Mouse (Mus musculus): ENCODE data around the gene Htr1a. TPM values are rescaled to one million over a fixed set of nuclear protein-coding genes. Genes with fewer than 3 reads are reported as not detected.
A peak's percentile ranks its signal among the peaks of the same experiment; 100 is the strongest.

The Htr1a gene
- 0.14 and 0.20 TPM in 2 replicates for polyA plus RNA-seq (2015; fragmentation: Nextera tagmentation; extraction: Ambion mirVana)

DNA sequence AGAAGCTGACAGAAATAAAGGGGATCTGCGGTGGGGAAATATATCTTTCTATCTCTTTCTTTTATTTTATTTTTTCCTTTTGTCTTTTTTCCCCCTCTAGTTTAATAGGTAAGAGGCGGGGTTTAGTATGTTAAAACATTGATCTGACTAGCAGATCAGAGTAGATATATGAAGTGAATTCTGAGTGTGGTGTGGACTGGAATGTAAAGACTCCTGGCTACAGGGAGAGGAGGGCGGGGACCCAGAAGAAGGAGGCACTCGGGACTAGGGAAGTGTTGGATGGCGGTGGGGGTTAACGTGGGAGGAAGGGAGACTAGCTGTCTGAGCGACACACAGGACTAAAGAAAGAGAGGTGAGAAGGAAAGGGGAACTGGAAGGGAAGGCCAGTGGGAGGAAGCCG lies at the start of gene Htr1a:
Gene Htr1a (plus strand): TSS at position 301 of the 400 bp plus-strand sequence.
- Histone ChIP-seq H3K27me3 (peaks cover 50% of the 10 kb centered on the region), H3K36me3 (no peaks in the 10 kb centered on the region), H3K4me1 (no peaks in the 10 kb centered on the region), H3K4me3 (no peak within 1 kb of the TSS), H3K27ac (no peak within 1 kb of the TSS), H3K9ac (no peak within 1 kb of the TSS), H3K9me3 (no peaks in the 10 kb centered on the region), H3K4me2 (replicated peaks) (peak within 1 kb of the TSS; percentile 20)
- 7% methylated on average over 8 of the region's 8 CpGs for WGBS
- no peak for ATAC-seq (ENCODE audit: low FRiP score, low read depth)

DNA sequence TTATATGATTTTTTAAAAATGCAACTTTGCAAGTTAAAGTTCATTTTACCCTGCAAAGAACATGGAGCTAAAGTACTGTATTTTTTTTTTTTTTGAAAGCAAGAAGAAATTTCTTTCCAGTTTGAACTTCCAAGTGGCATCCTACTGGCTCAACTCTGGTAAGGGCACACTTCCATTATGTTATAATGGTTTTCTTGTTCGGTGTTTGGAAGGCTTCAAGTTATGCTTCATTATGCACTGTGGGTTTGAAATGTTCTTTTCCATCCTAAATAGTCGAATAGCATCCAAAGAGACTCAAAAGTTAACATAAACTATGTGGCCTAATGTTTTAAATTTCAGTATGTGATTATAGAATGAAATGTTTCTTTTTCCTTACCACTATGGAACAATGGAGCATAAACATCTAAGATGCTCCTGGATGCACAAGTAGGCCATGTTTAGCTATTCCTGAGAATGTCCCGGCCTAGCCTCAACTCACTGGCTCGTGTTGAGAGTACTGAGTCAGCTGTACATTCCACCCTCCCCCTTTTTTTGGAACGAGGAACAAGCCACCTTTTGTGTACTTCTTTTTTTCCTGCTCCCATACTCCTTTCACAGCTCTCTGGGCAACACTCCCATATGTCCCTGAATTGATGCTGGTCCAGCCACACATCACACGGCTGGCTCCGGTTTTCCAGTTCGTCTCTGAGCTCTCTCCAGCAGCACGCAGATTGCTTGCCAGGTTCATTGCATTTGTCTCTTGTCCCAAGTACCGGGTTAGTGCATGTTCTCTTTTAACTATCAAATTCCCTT lies 31.7 kb upstream of the Htr1a start:
- no peaks in the 10 kb centered on the region for H3K4me1 ChIP-seq
- H3K27ac ChIP-seq: no peak overlapping the region
- 72% methylated on average over 10 of the region's 10 CpGs for whole genome bisulfite sequencing
- H3K9ac ChIP-seq: no peak overlapping the region
- ATAC-seq (ENCODE audit: low FRiP score, low read depth): no peak
- H3K4me3 ChIP-seq: no peak overlapping the region
- no peaks in the 10 kb centered on the region for H3K36me3 ChIP-seq
- no peaks in the 10 kb centered on the region for H3K27me3 ChIP-seq
- no peak overlapping the region for H3K4me2 ChIP-seq (replicated peaks)
- H3K9me3 ChIP-seq: no peaks in the 10 kb centered on the region

DNA sequence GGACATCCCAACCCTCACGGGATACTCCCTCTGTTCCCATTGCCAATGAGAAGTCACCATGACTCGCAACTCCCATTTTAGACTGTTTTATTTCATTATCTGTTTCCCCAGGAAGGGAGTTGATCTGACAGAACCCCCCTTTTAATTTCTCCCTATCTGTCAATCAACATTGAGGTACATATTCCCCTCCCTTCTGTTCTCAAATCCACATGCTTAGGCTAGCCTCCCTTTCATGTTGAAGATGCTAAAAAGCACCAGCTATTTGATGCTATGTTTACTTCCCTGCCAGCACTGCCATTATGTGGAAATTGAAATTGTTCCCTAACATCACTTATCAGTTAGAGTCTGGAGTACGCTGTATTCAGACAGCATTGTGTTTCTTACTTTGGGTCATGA lies 31.1 kb upstream of the Htr1a start:
- no peak for ATAC-seq (ENCODE audit: low FRiP score, low read depth)
- Histone ChIP-seq H3K9me3 (no peaks in the 10 kb centered on the region), H3K4me3 (no peak overlapping the region), H3K4me2 (replicated peaks) (no peak overlapping the region), H3K27ac (no peak overlapping the region), H3K36me3 (no peaks in the 10 kb centered on the region), H3K9ac (no peak overlapping the region), H3K27me3 (no peaks in the 10 kb centered on the region), H3K4me1 (no peaks in the 10 kb centered on the region)
- WGBS: 84% methylated on average over 3 of the region's 3 CpGs

DNA sequence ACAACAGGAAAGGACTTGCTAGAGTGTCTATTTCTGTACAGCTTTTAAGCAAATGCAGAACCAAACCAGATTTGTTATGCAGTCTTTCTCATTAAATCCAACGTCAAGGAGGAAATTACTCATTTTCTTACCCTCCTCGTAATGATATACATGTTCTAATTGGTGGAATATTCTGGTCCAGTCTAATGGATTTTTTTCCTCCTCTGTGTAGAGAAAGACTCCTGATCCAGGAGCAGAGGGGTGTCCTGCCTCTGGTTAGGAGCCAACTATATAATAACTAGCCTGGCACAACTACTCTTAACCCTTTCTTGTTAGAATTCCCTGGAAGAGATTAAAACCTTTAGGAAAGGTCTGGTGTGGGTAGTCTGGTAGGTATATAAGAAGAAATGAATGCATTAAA lies 10.3 kb upstream of the Htr1a start:
- Histone ChIP-seq H3K36me3 (no peaks in the 10 kb centered on the region), H3K27me3 (no peaks in the 10 kb centered on the region), H3K9ac (no peak overlapping the region), H3K9me3 (no peaks in the 10 kb centered on the region), H3K4me1 (no peaks in the 10 kb centered on the region), H3K4me3 (no peak overlapping the region), H3K4me2 (replicated peaks) (no peak overlapping the region), H3K27ac (no peak overlapping the region)
- 72% methylated on average over 2 of the region's 2 CpGs for WGBS
- no peak for ATAC-seq (ENCODE audit: low FRiP score, low read depth)

DNA sequence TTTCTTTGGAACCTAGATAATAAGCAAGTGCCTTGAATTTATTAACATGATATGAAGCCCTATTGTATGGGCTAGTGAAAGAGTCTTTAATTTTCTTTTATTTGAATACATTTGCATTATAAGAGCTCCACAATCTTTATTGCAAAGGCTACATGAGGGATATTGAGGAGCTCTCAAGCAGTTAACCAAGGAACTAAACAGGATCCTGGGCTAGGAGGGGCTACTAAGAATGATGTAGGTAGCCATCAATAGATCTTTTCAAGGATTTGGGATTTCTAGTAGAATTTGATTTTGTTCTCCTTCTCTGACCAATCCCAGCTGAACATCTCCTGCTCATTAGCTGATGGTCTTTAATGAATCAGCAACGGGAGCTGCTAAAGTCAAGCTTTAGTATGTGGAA lies 9.8 kb upstream of the Htr1a start:
- WGBS: 82% methylated on average over 1 of the region's 1 CpGs
- Histone ChIP-seq H3K4me3 (no peak overlapping the region), H3K4me1 (no peaks in the 10 kb centered on the region), H3K27ac (no peak overlapping the region), H3K36me3 (no peaks in the 10 kb centered on the region), H3K4me2 (replicated peaks) (no peak overlapping the region), H3K9me3 (no peaks in the 10 kb centered on the region), H3K27me3 (no peaks in the 10 kb centered on the region), H3K9ac (no peak overlapping the region)
- ATAC-seq (ENCODE audit: low FRiP score, low read depth): no peak

DNA sequence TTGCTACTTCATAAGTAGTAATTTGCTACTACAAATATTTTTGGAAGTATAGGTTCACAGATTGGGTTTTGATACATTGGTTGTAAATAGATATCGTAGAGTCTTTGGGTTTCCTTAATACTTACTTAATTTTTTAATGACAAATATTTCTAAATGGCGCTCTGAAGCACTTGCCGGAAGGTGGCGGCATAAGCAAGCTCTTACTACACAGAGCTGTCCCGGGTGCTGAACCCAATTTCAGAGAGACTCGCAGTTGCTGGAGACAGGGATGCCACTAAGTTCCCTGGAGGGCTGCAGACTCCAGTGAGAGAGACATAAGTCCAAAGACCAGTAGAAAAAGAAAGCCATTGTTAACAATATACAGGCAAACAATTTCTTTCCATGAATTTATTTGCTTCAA lies 863 bp upstream of the Htr1a start:
- Histone ChIP-seq H3K4me2 (replicated peaks) (no peak overlapping the region), H3K9me3 (no peaks in the 10 kb centered on the region), H3K27ac (no peak overlapping the region), H3K4me3 (no peak overlapping the region), H3K27me3 (peaks cover 48% of the 10 kb centered on the region), H3K9ac (no peak overlapping the region), H3K36me3 (no peaks in the 10 kb centered on the region), H3K4me1 (no peaks in the 10 kb centered on the region)
- ATAC-seq (ENCODE audit: low FRiP score, low read depth): no peak
- WGBS: 6% methylated on average over 6 of the region's 6 CpGs

DNA sequence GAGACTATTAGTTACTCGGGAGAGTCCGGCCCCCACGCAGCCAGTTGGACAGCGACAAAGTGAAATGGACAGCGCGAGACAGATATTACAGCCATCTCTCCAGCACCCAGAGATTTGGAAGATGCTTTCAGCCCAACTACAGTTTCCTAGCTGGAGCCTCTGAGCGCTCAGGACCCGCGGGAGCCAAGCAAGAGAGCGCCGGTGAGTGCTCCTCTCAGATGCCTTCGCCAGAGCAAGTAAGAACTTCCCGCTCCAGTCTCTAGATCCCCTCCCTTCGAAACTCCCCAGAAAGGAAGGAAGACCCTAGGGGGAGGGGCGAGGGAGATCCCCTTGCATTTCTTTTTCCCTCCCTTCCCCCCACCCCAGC lies 415 bp downstream of the Htr1a start:
- H3K9me3 ChIP-seq: no peaks in the 10 kb centered on the region
- no peak for ATAC-seq (ENCODE audit: low FRiP score, low read depth)
- peak overlapping the region; percentile 20 for H3K4me2 ChIP-seq (replicated peaks)
- H3K36me3 ChIP-seq: no peaks in the 10 kb centered on the region
- WGBS: 2% methylated on average over 15 of the region's 15 CpGs
- H3K4me1 ChIP-seq: no peaks in the 10 kb centered on the region
- H3K9ac ChIP-seq: no peak overlapping the region
- H3K27ac ChIP-seq: no peak overlapping the region
- peaks cover 51% of the 10 kb centered on the region for H3K27me3 ChIP-seq
- H3K4me3 ChIP-seq: no peak overlapping the region

DNA sequence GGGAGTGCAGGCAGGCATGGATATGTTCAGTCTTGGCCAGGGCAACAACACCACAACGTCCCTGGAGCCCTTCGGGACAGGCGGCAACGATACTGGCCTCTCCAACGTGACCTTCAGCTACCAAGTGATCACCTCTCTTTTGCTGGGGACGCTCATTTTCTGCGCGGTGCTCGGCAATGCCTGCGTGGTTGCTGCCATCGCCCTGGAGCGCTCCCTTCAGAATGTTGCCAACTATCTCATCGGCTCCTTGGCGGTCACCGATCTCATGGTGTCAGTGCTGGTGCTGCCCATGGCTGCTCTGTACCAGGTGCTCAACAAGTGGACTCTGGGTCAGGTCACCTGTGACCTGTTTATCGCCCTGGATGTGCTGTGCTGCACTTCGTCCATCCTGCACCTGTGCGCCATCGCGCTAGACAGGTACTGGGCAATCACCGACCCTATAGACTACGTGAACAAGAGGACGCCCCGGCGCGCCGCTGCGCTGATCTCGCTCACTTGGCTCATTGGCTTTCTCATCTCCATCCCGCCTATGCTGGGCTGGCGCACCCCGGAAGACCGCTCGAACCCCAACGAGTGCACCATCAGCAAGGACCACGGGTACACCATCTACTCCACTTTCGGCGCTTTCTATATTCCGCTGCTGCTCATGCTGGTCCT lies 927 bp downstream of the Htr1a start:
- H3K9ac ChIP-seq: no peak overlapping the region
- H3K36me3 ChIP-seq: no peaks in the 10 kb centered on the region
- no peaks in the 10 kb centered on the region for H3K9me3 ChIP-seq
- no peak overlapping the region for H3K27ac ChIP-seq
- no peaks in the 10 kb centered on the region for H3K4me1 ChIP-seq
- ATAC-seq (ENCODE audit: low FRiP score, low read depth): peak; percentile 32; the same call in 1 of the 2 replicates
- H3K4me2 ChIP-seq (replicated peaks): peak overlapping the region; percentile 20
- 0 out of 2 replicates have a peak overlapping the region, but pooled peaks have one; percentile 4 for H3K4me3 ChIP-seq
- 2% methylated on average over 39 of the region's 39 CpGs for WGBS
- peaks cover 51% of the 10 kb centered on the region for H3K27me3 ChIP-seq

DNA sequence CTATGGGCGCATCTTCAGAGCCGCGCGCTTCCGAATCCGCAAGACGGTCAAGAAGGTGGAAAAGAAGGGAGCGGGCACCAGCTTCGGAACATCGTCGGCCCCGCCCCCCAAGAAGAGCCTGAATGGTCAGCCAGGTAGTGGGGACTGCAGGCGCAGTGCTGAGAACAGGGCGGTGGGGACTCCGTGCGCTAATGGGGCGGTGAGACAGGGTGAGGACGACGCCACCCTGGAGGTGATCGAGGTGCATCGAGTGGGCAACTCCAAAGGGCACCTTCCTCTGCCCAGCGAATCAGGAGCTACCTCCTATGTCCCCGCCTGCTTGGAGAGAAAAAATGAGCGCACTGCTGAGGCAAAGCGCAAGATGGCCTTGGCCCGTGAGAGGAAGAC lies 1.4 kb downstream of the Htr1a start:
- 0 out of 2 replicates have a peak overlapping the region, but pooled peaks have one; percentile 4 for H3K4me3 ChIP-seq
- H3K27ac ChIP-seq: no peak overlapping the region
- H3K9ac ChIP-seq: no peak overlapping the region
- H3K4me1 ChIP-seq: no peaks in the 10 kb centered on the region
- no peak for ATAC-seq (ENCODE audit: low FRiP score, low read depth)
- H3K27me3 ChIP-seq: peaks cover 51% of the 10 kb centered on the region
- H3K4me2 ChIP-seq (replicated peaks): peak overlapping the region; percentile 20
- no peaks in the 10 kb centered on the region for H3K9me3 ChIP-seq
- H3K36me3 ChIP-seq: no peaks in the 10 kb centered on the region
- WGBS: 2% methylated on average over 26 of the region's 26 CpGs

DNA sequence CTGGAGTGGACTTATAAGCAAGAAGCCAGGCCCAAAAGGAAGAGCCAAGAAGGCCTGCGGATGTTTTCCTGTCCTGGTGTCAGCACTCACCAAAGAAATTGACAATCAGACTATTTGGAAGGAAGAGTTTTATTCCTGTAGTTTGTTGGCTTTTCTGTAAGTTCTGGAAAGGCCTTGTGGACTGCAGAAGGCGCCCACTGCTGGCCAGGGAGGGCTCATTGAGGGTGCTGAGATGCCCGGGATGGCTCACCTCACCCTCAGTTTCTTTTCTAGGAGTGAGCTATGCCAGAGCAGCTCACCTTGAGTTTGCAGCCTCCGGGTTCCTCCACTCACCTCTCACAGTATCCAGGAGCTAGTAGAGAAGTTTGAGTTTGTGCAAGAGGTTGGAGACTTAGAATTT lies 2.8 kb downstream of the Htr1a start:
- H3K9ac ChIP-seq: no peak overlapping the region
- ATAC-seq (ENCODE audit: low FRiP score, low read depth): no peak
- no peak overlapping the region for H3K27ac ChIP-seq
- 5% methylated on average over 4 of the region's 4 CpGs for WGBS
- no peak overlapping the region for H3K4me3 ChIP-seq
- H3K4me2 ChIP-seq (replicated peaks): no peak overlapping the region
- no peaks in the 10 kb centered on the region for H3K9me3 ChIP-seq
- no peaks in the 10 kb centered on the region for H3K4me1 ChIP-seq
- no peaks in the 10 kb centered on the region for H3K36me3 ChIP-seq
- H3K27me3 ChIP-seq: peaks cover 51% of the 10 kb centered on the region

DNA sequence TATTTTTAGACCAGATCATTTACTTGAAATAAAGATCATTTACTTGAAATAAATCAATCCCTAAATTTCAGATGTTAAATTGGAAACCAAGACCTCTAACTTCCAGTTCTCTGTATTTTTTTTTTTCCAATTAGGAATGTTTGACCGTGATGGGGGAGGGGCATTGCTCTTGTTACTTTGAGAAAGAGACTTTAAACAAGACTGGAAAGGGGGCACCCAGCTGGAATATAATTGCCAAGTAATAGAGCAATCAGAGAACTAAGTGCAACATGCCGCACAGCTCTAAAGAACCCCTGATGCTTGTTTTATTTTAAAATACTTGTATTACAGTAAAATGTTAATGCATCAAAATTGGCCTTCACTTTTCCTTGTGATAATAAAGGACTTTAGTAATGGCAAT lies 4.3 kb downstream of the Htr1a start:
- peaks cover 50% of the 10 kb centered on the region for H3K27me3 ChIP-seq
- H3K4me3 ChIP-seq: no peak overlapping the region
- H3K9me3 ChIP-seq: no peaks in the 10 kb centered on the region
- H3K36me3 ChIP-seq: no peaks in the 10 kb centered on the region
- H3K27ac ChIP-seq: no peak overlapping the region
- no peak for ATAC-seq (ENCODE audit: low FRiP score, low read depth)
- H3K9ac ChIP-seq: no peak overlapping the region
- no peaks in the 10 kb centered on the region for H3K4me1 ChIP-seq
- H3K4me2 ChIP-seq (replicated peaks): no peak overlapping the region
- 30% methylated on average over 2 of the region's 2 CpGs for WGBS

DNA sequence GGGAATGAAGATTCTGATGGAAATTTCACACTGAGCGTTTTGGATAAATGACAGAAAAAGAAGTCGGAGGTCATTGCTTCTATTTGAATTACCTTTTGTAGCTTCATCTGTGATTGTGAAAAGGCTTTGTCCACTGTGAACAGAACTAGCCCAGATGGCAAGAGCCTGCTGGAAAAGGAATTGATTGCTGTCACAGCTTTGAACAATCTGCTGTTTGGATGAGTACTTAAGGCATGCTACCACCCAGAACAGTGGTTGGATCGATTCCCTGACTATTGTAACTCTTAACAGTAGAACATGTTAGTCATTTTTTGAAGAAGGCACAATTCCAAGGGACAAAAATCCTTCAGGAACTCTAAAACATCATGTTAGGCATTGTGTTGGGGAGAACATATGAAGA lies 8.1 kb downstream of the Htr1a start:
- peaks cover 12% of the 10 kb centered on the region for H3K27me3 ChIP-seq
- 80% methylated on average over 3 of the region's 3 CpGs for WGBS
- H3K36me3 ChIP-seq: no peaks in the 10 kb centered on the region
- H3K9ac ChIP-seq: no peak overlapping the region
- H3K9me3 ChIP-seq: no peaks in the 10 kb centered on the region
- no peaks in the 10 kb centered on the region for H3K4me1 ChIP-seq
- no peak overlapping the region for H3K4me2 ChIP-seq (replicated peaks)
- no peak for ATAC-seq (ENCODE audit: low FRiP score, low read depth)
- no peak overlapping the region for H3K27ac ChIP-seq
- H3K4me3 ChIP-seq: no peak overlapping the region

All from limb, embryonic 13.5 days (tissue).